Mouse (Mus musculus) urinary bladder, postnatal 10 days (tissue): ENCODE measurements around the gene Khnyn.

Experiments
- DNase-seq: peaks from one replicate; pipeline ENCODE4 v3.0.0; 2022; ENCODE audit warnings: low spot score

Khnyn gene

DNA sequence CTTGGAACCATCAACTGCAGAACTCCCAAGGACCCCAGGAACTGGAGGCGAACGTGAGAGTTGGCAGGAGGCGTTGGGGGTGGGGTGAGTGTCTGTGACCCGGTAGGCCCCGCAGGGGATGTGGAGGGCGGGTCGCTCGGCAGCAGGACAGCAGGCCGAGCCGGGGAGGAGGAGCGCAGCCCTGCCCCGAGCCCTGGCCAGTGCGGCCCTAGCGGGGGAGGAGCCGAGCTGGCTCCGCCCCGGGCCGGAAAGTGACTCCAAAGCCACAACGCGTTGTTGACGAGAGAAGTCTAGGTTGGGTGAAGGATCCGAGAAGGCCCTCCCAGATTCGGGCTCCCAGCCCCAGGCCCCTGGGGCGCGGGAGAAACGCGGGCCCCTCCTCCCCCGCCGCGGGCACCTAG lies at the start of gene Khnyn:
Khnyn (plus strand) TSS at position 235 of the 401 bp plus-strand sequence.
- peak; percentile 66 for DNase-seq

DNA sequence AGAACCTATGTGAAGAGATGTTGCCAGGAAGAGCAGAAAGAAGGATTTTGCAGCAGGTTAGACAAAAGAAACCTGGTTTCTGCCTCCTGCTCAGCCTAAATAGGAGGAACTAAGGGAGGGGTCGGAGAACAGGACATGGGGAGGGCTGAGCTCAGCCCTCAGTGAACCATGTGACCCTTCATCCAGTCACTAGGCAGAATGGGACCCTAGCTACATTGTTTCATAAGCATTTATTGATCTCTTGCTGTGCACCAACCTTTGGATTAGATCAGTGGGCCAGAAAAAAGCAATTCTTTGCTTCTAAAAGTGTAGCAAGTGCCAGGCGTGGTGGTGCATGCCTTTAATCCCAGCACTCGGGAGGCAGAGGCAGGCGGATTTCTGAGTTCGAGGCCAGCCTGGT lies 46.4 kb upstream of the Khnyn start:
- DNase-seq = no peak

DNA sequence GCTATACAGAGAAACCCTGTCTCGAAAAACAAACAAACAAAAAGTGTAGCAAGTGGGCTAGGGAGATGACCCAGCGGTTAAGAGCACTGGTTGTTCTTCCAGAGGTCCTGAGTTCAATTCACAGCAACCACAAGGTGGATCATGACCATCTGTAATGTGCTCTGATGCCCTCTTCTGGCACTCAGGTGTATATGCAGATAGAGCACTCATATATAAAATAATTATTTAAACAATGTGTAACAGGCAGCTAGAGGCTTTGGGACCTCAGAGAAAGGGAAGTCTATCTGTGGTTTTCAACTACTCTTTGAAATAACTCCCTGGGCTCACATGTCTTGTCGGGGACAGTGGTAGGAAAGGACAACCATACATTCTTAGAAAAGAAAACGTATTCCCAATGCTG lies 46.0 kb upstream of the Khnyn start:
- no peak for DNase-seq

DNA sequence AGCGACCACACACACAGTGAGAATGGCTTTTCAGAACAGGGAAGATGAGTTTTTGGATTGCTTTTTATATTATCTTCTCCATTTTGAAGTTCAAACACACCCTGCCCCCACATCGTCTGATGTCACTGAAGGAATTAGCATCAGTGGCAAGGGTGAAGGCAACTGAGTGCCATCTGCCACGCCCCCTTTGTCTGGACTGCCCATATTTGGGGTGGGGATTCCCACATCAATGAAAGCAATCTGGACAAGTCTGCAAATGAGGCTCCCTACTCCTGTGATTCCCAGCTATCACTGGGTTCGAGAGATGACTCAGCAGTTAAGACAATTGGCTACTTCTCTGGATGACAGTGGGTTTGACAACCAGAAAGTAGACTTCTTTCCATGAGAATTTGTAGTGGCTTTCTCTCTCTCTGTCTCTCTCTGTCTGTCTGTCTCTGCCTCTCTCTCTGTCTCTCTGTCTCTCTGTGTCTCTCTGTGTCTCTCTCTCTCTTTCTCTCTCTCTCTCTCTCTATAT lies 43.8 kb upstream of the Khnyn start:
- DNase-seq = no peak

DNA sequence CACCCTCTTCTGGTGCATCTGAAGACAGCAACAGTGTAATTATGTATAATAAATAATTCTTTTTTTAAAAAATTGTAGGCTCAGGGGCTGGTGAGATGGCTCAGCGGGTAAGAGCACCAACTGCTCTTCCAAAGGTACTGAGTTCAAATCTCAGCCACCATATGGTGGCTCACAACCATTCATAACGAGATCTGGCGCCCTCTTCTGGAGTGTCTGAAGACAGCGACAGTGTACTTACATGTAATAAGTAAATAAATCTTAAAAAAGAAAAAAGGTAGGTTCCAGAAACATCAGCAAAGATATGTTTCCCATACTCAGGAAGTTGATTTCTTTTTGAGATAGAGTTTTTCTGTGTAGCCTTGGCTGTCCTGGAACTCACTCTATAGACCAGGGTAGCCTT lies 42.0 kb upstream of the Khnyn start:
- DNase-seq = no peak

DNA sequence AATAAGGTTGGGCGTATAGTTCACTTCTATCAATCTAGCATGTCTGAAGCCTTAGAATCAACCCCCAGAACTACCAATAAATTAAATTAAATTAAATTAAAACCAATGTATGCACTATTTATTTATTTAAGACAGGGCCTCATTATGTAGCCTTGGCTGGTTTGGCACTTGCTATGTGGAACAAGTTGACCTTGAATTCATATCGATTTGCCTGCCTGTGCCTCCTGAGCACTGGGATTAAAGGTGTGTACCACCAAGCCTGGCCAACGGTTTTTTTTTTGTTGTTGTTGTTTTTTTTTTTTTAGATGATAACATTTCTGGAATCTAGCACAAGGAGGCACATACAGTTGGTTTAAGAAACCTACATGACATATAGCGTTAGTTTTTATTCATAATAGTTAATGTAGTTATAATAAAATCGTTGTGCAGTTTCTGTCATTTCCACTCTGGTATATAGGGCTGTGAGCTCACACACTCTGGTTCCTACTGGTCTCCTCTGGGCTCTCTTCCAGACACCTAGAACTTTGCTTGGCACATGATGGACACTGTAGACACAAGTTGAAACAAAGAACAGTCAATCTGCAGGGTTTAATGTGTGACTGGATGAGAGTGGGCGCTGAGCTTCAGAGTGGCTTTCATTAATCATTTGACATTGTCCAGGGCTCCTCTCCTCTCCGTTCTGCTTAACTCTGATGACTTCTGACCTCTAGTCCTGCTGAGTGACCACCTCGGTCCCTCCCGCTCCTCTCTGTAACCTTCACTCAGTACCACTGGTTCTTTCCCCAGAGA lies 39.0 kb upstream of the Khnyn start:
- DNase-seq = no peak

DNA sequence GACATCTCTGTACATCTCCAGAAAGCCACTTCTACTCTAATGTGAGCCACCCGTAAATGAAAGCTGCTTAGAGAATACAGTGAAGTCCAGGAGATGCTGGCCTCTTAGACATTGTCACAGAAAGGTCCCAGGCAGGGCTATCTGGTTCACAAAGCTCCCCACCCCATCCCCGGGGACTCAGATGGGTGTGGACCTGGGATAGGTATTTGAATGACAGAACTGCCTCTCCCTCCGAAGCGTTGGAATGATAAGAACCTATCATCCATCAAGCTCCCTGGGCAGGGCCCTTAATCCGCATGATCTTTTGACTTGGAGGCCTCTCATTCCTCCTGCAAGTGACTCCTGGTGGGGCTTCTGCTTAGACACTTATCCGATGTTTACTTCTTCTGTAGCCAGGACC lies 33.9 kb upstream of the Khnyn start:
- DNase-seq = no peak

DNA sequence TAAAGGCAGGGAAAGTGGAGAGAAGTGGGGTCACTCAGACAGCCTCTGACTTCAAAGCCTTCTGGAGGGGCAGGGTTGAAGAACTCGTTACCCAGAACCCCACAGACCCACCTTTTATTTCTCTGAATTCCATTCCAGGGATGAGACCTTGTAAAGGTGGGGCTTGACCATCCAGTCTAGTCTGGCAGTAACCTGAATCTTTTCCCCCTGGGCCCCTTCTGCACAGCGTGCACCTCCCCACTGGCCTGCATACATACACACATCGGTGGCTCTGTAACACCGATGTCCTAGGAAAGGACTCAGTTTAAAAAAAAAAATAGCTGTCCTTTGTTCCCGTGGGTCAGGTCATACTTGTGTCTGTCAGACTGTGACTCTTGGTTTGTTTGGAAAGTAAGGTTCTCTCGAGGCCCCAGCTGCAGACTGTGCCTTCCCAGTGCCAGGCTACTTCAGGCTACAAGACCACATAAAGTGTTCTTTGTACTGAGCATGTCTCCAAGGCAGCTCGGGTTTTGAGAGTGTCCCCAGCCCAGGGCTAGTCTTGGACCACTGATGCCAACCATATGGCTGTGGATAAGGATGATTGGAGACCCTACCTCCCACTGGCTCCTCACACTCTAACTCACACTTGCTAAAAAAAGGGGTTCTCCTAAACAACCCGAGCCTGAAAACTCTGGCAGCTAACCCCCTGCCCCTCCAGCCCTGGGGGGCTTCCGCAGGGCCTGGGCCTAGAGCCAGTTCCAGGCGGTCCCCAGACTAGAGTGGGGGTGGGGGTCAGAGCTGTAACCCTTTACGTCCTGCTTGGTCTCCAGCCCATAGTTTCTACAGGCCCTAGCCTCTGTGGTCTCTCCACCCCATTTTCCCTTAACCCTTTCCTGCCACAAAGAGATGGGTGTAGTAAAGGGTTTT lies 31.8 kb upstream of the Khnyn start:
- DNase-seq = no peak

DNA sequence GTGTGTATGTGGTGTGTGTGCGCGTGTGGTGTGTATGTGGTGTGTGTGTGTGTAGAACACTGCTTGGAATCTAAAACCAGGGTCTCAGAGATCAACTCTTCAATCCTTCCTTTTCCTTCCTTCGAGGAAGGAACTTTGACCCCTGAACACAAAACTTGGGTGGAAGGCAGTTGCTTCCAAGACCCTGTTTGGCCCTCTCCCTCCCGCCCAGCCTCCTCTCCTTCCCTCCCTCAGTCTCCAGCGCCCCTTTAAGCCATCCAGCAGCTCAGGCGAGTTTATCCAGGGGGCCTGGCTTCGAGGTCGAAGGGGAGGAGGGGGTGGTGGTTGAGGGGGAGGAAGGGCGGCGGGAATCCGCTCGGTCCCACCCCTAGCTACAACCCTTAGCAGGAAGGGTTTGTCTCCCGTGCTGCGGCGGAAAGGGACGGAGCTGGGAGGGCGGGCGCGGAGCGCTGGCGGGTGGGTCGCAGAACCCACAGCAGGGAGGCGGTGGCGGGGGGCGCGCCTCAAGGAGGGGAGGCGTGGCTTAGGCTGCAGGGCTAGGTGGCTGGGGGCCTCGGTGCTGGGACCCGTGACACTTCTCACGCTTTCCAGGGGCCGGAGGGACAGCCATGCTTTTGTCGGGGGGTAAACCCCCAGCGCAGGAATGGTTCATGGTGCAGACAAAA lies 31.0 kb upstream of the Khnyn start, which contains the start of gene Nynrin:
Nynrin (plus strand) TSS at position 390 of the 665 bp plus-strand sequence.
- no peak for DNase-seq

DNA sequence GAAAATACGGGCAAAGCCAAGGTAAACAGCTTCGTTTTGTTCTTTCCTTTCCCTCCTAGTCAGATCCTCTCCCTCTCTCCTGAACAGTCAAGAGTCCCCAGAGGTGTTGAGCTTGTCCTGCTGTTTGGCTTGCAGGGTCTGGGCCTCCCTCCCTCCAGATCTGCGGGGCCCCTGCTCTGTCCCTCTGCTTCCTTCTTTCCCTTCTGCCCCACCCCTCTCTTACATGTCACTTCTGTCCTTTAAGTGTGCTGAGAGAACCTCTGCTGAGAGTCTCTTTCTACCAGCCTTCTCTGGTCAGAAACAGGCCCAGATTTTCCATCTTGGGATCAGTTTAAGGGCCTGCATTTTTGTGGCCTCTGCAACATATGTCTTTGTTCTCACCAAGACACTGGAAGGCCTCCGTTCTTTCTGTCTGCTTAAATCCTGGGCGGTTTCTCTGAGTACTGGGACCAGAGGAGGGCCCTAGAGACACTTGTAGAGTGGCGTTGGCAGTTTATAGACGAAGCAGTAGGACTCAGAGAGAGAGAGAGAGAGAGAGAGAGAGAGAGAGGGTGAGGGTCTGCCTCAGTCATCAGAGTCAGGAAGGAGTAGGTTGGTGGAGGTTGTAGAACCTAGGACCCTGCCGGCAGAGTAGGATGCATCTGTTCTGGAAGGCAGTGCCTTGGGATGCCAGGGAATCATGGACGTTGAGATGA lies 30.2 kb upstream of the Khnyn start:
- no peak for DNase-seq

DNA sequence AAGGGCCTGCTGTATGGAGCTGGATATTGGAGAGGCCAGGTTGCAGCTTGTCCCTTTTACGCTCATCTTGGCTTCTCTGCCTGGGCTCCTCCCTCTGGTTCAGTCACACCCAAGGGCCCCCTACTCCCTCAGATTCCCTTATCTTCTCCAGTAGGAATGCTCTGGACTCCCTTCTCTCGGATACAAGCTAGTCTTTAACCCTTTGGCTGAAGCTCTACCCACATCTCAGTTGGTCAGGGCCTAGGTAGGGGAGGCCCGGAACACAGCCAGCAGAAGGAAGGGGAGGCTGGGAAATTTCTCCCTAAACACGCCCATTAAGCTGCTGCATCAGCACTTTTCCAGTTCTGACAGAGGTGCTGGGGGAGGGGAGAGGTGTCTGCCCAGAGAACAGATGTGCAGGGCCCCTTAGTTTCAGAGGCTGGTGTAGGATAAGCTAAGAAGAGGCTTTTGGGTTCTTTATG lies 29.6 kb upstream of the Khnyn start:
- no peak for DNase-seq

DNA sequence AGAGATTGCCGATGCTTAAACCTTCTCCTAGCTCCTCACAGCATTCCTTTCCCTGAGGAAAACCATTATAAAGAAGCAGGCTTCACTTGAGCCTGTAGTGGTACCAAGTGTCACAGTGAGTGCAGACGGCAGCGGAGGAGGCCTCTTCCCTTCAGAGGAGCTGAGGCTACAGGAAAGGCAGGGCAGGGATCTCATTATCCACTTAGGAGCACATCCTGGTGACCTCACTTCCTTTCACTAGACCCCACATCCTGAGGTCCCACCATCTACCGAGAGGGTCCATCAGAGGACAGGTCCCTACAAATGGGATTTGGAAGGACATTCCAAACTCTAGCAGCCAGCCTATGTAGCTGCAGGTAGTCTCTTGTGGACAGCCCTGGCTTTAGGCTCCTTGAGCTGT lies 27.2 kb upstream of the Khnyn start:
- DNase-seq = no peak

DNA sequence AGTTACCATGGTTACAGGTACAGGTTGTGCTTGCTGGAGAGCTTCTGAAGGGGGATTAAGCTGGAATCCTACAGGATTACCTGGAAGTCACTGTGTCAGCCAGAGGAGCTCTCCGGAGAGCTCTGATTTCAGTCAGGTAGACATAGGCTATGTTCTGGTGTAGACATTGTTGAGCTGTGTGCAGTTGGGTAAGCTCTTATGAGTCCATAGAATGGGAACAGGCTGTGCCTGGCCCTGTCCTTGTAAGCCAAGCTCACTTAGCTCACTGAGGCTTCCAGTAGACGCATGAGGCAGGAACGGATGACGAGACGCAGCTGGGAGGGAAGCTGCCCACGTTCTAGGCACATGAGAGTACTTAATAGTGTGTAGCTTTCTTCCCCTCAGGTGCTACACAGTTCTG lies 22.6 kb upstream of the Khnyn start:
- no peak for DNase-seq

DNA sequence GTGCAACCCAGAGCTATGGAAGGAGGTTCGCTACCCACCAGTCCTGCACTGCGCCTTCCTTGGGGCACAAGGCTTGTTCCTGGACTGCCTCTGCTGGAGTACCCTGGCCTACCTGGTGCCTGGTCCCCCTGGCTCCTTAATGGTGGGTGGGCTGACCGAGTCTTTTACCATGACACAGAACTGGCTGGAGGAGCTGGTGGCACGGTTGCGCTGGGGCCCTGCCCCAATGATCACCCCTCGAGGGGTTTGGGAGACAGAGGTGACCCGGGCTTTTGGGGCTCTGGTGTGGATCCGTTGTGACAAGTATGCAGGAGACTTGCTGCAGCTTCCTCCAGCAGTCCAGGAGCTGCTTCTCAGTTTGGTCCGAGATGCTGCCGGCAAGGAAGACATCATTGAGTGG lies 21.8 kb upstream of the Khnyn start:
- no peak for DNase-seq

DNA sequence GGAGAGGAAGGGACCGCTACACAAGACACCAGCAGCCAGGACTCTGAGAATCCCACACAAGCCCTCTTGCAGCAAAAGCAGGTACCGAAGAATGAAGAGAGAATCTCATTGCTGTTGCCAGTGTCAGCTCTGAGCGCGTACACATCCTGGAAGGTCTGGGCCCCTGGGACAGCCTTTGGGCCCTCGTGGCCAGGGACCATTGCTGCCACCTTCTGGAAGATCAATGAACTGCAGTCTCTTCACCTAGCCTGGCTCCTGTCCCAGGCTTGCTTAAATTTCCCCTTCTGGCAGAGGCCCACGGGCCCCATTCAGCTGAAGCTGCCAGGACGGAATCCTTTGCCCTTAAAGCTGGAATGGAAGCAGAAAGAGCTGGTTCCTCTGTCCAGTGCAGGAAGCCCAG lies 21.0 kb upstream of the Khnyn start:
- no peak for DNase-seq

DNA sequence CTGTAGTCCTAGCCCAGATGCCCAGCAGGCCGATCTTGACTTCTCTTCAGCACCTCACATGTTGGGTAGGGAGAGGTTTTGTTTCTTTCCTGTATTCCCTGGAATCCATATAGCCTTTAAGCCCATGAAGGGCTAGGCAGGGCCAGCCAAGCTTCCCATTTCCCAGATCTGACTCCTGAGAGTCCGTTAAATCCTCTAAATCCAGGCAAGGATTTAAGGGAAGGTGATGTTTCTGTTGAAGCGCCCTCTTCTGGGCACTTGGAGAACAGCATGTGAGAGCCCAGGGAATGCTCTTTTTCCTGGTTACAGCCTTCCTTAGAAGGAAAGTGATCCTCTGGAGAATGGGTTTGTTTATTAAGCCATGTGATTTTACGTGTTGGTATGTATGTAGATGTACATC lies 17.8 kb upstream of the Khnyn start:
- DNase-seq = no peak

DNA sequence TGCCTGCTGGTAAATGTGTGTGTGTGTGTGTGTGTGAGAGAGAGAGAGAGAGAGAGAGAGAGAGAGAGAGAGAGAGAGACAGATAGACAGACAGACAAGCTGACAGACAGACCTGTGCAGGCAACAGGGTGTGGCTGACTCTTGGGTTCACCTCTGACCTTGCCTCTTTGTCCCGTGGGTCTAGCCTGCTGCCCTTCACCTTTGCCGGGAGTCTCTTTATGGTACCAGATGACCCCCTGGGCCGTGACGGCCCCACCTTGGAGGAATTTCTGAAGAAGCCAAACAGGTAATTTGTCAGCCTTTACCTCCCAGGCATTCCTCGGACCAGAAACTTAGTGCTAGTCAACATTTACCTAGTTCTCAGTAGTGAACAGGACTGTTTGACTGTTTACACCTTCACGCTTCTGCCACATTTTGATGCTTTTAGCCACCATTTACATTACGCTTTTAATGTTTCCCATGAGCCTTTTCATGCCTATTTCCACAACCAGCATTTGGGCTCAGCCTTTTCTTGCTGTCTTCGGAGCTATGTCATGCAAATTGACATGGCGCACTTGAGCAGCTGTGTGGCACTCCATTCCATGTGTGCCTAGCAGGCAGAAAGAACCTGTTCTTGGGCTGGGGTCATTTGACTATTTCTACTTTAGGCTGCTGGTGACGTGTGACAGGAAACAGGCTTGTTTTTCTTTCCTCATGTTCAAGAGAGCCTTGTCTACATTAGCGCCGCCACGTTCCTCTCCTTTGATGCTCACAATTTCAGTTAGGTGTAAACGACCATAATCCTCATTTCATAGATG lies 16.3 kb upstream of the Khnyn start:
- DNase-seq = no peak

DNA sequence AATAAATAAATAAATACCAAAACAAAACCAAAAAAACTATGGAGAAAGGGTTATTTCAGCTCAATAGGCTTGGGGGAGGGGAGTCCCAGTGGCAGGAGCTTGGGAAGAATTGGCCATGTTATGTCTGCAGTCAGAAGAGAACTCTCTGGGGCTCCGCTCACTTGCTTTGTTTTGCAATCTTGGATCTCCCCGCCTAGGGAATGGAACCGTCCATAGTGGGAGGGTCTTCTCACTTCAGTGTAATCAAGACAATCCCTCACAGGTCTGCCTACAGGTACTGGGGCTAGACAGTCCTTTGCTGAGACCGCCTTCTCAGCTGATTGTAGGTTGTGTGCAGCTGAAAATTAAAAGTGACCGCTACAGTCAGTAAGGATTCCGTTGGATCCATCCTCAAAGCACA lies 15.2 kb upstream of the Khnyn start:
- no peak for DNase-seq

DNA sequence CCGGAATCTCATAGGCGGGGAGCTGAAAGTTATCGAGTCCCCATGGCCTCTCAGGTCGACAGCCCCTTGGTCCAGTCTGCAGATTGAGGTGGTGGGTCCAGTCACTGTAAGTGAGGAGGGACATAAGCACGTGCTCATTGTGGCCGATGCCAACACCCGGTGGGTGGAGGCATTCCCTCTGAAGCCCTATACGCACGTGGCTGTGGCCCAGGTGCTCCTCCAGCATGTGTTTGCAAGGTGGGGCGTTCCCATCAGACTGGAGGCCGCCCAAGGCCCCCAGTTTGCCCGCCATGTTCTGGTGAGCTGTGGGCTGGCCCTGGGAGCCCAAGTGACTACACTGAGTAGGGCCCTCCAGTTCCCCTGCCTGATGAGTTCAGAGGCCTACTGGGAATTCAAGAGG lies 12.7 kb upstream of the Khnyn start:
- no peak for DNase-seq

DNA sequence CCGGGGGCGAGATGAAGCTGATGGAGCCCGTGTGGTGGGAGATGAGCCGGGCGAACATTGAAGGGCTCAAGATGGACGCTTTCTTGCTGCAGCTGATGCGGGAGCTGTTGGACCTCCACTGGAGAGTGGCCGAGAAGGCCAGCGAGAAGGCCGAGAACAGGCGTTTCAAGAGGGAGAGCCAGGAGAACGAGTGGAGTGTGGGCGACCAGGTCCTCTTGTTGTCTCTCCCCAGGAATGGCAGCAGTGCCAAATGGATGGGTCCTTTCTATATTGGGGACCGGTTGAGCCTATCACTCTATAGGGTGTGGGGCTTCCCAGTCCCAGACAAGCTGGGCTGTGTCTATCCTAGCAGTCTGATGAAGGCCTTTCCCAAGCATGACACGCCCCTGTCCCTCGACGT lies 12.2 kb upstream of the Khnyn start:
- DNase-seq = no peak

DNA sequence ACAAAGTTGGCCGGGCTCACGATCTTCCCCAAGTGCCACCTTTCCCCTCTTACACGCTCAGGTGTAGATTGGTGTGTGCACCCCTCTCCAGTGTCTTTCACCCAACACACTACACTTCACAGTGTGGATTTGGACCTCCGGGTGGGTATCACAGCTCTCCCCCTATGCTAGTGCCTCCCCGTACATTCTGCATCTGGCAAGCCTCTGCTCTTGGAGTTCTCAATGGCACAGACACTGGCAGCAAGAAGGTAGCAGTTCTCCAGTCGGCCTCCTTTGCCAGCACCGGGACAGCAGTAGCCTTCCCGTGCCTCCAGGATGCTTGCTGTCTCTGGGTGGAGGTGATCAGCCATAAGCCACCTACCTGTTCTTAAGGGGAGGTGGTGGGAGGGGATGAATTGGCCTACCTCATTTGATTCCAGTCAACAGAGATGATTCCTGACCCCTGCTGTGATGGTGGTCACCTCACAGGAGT lies 11.5 kb upstream of the Khnyn start:
- DNase-seq = no peak
